Mouse (Mus musculus) testis, adult 2 months (tissue): ENCODE results near the gene Rasl10b. TPM values are rescaled to one million over a fixed set of nuclear protein-coding genes. Genes with fewer than 3 reads are reported as not detected.

Experiments
- H3K27ac ChIP-seq: fragments of 200-500 bp; 2 replicates; pipeline ENCODE4 v1.5.1; 2012; ENCODE audit warnings: low read depth, low read length; ENCODE audit not compliant: control insufficient read depth, insufficient read depth
- H3K27me3 ChIP-seq: fragments of 200-500 bp; 2 replicates; pipeline ENCODE4 v1.6.1; 2012; ENCODE audit warnings: mild to moderate bottlenecking, low read length, moderate library complexity; ENCODE audit not compliant: control insufficient read depth, insufficient read depth
- H3K36me3 ChIP-seq: fragments of 200-500 bp; 2 replicates; pipeline ENCODE4 v1.6.1; 2012; ENCODE audit warnings: mild to moderate bottlenecking, low read length; ENCODE audit not compliant: control insufficient read depth, insufficient read depth
- H3K4me1 ChIP-seq: fragments of 200-500 bp; 2 replicates; pipeline ENCODE4 v1.6.1; 2012; ENCODE audit warnings: low read length; ENCODE audit not compliant: control insufficient read depth, insufficient read depth
- H3K4me3 ChIP-seq: fragments of 200-500 bp; 2 replicates; pipeline ENCODE4 v1.5.1; 2012; ENCODE audit warnings: low read depth, mild to moderate bottlenecking, low read length, moderate library complexity, mixed read lengths; ENCODE audit not compliant: control insufficient read depth
- CTCF ChIP-seq: fragments of 200-500 bp; IDR thresholded peaks from 2 replicates; pipeline ENCODE4 v1.5.1; 2012; ENCODE audit warnings: low read depth, mild to moderate bottlenecking, inconsistent platforms, low read length, moderate library complexity; ENCODE audit not compliant: control insufficient read depth, insufficient read depth, insufficient replicate concordance
- POLR2A ChIP-seq: fragments of 200-500 bp; IDR thresholded peaks from 2 replicates; pipeline ENCODE4 v1.6.1; 2012; ENCODE audit warnings: low read depth, mild to moderate bottlenecking, inconsistent platforms, low read length, moderate library complexity; ENCODE audit not compliant: control insufficient read depth
- polyA plus RNA-seq: library from polyadenylated mRNA; depleted of rRNA; stranded (reverse); fragments of >200 nt; gene quantifications from 2 replicates; pipeline ENCODE4 v1.2.3, GENCODE M21; 2012

Rasl10b gene
- polyA plus RNA-seq, 1 experiment, result 2.0 TPM

DNA sequence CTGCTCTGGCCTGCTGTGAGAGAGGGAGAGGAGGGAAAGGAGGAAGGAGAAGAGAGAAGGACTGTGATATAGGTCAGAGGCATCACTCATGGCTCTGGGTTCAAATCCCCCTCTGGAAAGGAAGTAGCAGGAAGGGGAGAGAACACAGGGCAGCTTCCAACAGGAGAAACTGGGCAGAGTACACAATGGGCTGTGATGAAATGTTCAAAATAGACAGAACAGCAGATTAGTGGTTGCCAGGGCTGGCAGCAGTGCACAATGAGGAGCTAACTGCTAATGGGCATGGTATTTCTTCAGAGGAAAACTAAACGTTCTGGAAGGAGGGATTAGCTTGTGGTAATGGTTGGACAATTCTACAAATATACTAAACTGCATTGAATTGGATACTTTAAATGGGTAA is 41.6 kb downstream of the Rasl10b start:
- peaks cover 5% of the 10 kb centered on the region; the same call in 1 of the 2 replicates for H3K4me1 ChIP-seq
- TF ChIP-seq CTCF, result no peak
- TF ChIP-seq POLR2A, result no peak
- H3K4me3 ChIP-seq, result no peak overlapping the region
- H3K27me3 ChIP-seq, result no peaks in the 10 kb centered on the region
- H3K36me3 ChIP-seq, result no peaks in the 10 kb centered on the region
- no peak overlapping the region for H3K27ac ChIP-seq

DNA sequence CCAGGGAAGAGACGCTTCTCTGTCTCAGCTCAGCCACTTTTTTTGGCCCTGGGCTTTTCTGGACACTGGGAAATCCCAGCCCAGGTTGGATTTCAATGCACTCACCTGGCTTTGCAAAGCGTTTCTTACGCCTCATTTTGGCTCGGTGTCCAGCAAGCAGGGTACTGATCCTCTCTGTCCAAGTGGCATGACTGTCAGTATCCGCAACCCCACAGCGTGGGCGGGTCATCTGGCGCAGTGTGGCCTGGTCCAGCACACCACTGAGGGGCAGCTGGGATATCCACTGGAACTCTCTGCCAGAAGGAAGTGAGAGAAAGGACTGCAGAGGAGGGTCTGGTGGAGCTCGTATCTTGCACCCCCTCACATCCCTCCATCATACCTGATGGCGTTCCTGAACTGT is 42.3 kb downstream of the Rasl10b start:
- Histone ChIP-seq H3K4me3 (no peak overlapping the region), H3K4me1 (peaks cover 5% of the 10 kb centered on the region; the same call in 1 of the 2 replicates), H3K36me3 (no peaks in the 10 kb centered on the region), H3K27ac (no peak overlapping the region), H3K27me3 (no peaks in the 10 kb centered on the region)
- TF ChIP-seq POLR2A (no peak), CTCF (no peak)

- peaks cover 3% of the 10 kb centered on the region; the same call in 1 of the 2 replicates for H3K4me1 ChIP-seq
- H3K27ac ChIP-seq, result no peak overlapping the region
- no peaks in the 10 kb centered on the region for H3K27me3 ChIP-seq
- no peak overlapping the region for H3K4me3 ChIP-seq
- H3K36me3 ChIP-seq, result no peaks in the 10 kb centered on the region
- TF ChIP-seq POLR2A (no peak), CTCF (no peak)
Measured at GRCm38 (mm10) chr11:83454548-83454947, 45.6 kb downstream of the Rasl10b start.

- no peak overlapping the region for H3K4me3 ChIP-seq
- H3K4me1 ChIP-seq, result peaks cover 3% of the 10 kb centered on the region; the same call in 1 of the 2 replicates
- H3K27me3 ChIP-seq, result no peaks in the 10 kb centered on the region
- no peak overlapping the region for H3K27ac ChIP-seq
- H3K36me3 ChIP-seq, result no peaks in the 10 kb centered on the region
- TF ChIP-seq POLR2A, result no peak
Measured at GRCm38 (mm10) chr11:83455608-83456007, 46.7 kb downstream of the Rasl10b start.

DNA sequence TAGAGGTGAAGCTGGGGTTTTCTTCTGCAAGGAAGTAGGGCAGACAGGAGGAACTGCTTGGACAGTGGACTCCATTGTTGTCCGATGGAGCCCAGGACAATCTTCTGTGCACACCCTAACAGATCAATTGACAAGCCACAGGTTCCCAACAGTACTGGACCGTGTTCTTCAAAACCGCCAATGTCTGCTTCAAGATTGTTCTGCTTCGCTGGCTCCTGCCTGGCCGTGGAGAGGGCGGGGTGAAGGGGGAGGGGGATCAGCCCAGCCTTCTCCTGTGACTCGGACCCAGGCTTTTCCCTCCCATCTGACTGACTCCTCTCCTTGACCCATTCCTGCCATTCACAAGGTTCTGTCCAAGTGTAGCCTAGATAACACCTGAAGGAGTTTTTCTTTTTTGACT is 48.3 kb downstream of the Rasl10b start:
- Histone ChIP-seq H3K4me1 (peaks cover 4% of the 10 kb centered on the region), H3K36me3 (no peaks in the 10 kb centered on the region), H3K27me3 (no peaks in the 10 kb centered on the region), H3K4me3 (no peak overlapping the region), H3K27ac (no peak overlapping the region)
- no peak for TF ChIP-seq CTCF

GRCm38 (mm10) chr11:83457912-83458601 is 49.1 kb downstream of the Rasl10b start:
- Histone ChIP-seq H3K4me3 (no peak overlapping the region), H3K36me3 (no peaks in the 10 kb centered on the region), H3K27ac (no peak overlapping the region), H3K4me1 (peaks cover 12% of the 10 kb centered on the region), H3K27me3 (no peaks in the 10 kb centered on the region)
- TF ChIP-seq CTCF, result no peak
- TF ChIP-seq POLR2A, result no peak

DNA sequence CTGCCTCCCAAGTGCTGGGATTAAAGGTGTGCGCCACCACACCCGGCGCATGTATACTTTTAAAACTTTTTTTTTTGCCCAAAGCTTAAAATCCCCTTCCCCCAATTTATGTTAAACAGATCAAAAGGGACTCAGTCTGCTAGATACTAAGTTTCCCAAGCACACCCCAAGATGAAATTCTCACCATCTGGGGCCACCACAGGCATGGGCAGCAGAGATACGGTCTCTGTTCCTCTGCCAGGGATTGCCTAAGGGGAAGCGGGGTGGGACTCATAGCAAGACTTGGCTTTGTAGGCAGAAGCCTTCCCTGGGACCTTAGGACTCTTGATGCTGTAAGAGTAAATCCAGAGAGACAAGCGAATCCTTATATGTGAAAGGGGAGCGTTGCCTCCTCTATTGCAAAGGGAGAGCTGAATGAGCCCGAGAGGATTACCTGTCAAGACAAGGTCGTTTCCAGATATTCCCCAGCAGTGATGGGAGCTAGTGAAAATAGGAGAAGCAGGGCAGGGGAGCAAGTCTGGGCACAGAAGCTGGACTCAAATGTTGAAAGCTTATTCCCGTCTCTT is 52.6 kb downstream of the Rasl10b start:
- TF ChIP-seq CTCF, result no peak
- TF ChIP-seq POLR2A, result no peak
- H3K4me3 ChIP-seq, result no peak overlapping the region
- no peak overlapping the region for H3K27ac ChIP-seq
- no peaks in the 10 kb centered on the region for H3K36me3 ChIP-seq
- no peaks in the 10 kb centered on the region for H3K27me3 ChIP-seq
- H3K4me1 ChIP-seq, result peaks cover 13% of the 10 kb centered on the region
